Mouse (Mus musculus) small intestine, adult 2 months (tissue): Measurements from ENCODE around the gene Gm10577. TPM values are rescaled to one million over a fixed set of nuclear protein-coding genes. Genes with fewer than 3 reads are reported as not detected.

Source experiments
- H3K27ac ChIP-seq: fragments of 200-500 bp; 2 replicates; pipeline ENCODE4 v1.5.1; 2012; ENCODE audit warnings: low read depth, low read length, control low read depth, inconsistent platforms; ENCODE audit not compliant: insufficient read depth
- H3K27me3 ChIP-seq: fragments of 200-500 bp; 2 replicates; pipeline ENCODE4 v1.6.1; 2012; ENCODE audit warnings: mild to moderate bottlenecking, moderate library complexity, low read length, inconsistent platforms; ENCODE audit not compliant: control insufficient read depth, insufficient read depth
- H3K36me3 ChIP-seq: fragments of 200-500 bp; 2 replicates; pipeline ENCODE4 v1.6.1; 2012; ENCODE audit warnings: mild to moderate bottlenecking, low read length, control low read depth, inconsistent platforms; ENCODE audit not compliant: control insufficient read depth, insufficient read depth
- H3K4me1 ChIP-seq: fragments of 200-500 bp; 2 replicates; pipeline ENCODE4 v1.6.1; 2012; ENCODE audit warnings: low read length, inconsistent platforms, mixed read lengths; ENCODE audit not compliant: control insufficient read depth, insufficient read depth, insufficient read length
- H3K4me3 ChIP-seq: fragments of 200-500 bp; 2 replicates; pipeline ENCODE4 v1.5.1; 2012; ENCODE audit warnings: low read depth, mild to moderate bottlenecking, control low read depth, inconsistent platforms, low read length, moderate library complexity
- CTCF ChIP-seq: fragments of 200-500 bp; IDR thresholded peaks from 2 replicates; pipeline ENCODE4 v1.5.1; 2012; ENCODE audit warnings: low read depth, mild to moderate bottlenecking, control low read depth, inconsistent platforms, low read length, moderate library complexity, mixed read lengths; ENCODE audit not compliant: insufficient replicate concordance, insufficient read length; ENCODE audit errors: extremely low read depth
- POLR2A ChIP-seq: fragments of 200-500 bp; IDR thresholded peaks from 2 replicates; pipeline ENCODE4 v1.6.1; 2012; ENCODE audit warnings: low read depth, mild to moderate bottlenecking, control low read depth, inconsistent platforms, low read length, moderate library complexity
- WGBS: fragments of 180-500 bp; shearing (Covaris S2); methylation state at CpG from one replicate; pipeline ENCODE4 v1.1.7; 2018; 5-methylcytosine and 5-hydroxymethylcytosine counted together
- polyA plus RNA-seq: library from polyadenylated mRNA; depleted of rRNA; stranded (reverse); fragments of >200 nt; gene quantifications from 2 replicates; pipeline ENCODE4 v1.2.3, GENCODE M21; 2012

Gene Gm10577
- polyA plus RNA-seq, 1 experiment = not detected

DNA sequence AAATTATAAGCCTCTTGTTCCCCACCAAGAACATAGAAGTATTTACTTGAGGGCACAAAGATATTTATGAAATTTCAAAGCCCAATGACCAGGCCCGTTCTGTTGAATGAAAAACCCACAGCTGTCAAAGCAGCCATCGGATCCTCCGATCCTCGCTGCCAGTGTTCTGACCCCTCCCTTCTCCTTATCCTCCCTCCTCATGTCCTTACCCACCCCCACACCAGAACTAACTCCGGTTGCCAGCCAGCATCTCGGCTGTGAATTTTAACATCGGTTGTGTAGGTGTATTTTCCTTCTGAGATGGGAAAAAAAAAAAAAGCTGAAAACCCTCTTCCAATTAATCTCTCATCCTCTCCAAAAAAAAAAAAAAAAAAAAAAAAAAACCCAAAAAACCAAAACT, 16.7 kb upstream of the Gm10577 start:
- TF ChIP-seq CTCF = no peak
- TF ChIP-seq POLR2A = no peak
- WGBS = 83% methylated on average over 7 of the region's 7 CpGs
- Histone ChIP-seq H3K4me1 (no peaks in the 10 kb centered on the region), H3K4me3 (no peak overlapping the region), H3K36me3 (no peaks in the 10 kb centered on the region), H3K27me3 (no peaks in the 10 kb centered on the region), H3K27ac (no peak overlapping the region)

- Histone ChIP-seq H3K27ac (no peak overlapping the region), H3K4me3 (no peak overlapping the region), H3K36me3 (no peaks in the 10 kb centered on the region), H3K27me3 (no peaks in the 10 kb centered on the region), H3K4me1 (no peaks in the 10 kb centered on the region)
- WGBS = 62% methylated on average over 5 of the region's 5 CpGs
- TF ChIP-seq POLR2A (no peak), CTCF (no peak)
Observed at GRCm38 (mm10) chr4:101035131-101035530, 14.6 kb upstream of the Gm10577 start.

GRCm38 (mm10) chr4:101033047-101033446, 12.6 kb upstream of the Gm10577 start:
- TF ChIP-seq CTCF = no peak
- TF ChIP-seq POLR2A = no peak
- Histone ChIP-seq H3K4me1 (no peaks in the 10 kb centered on the region), H3K27ac (no peak overlapping the region), H3K27me3 (no peaks in the 10 kb centered on the region), H3K36me3 (no peaks in the 10 kb centered on the region), H3K4me3 (no peak overlapping the region)
- 55% methylated on average over 3 of the region's 3 CpGs for WGBS

GRCm38 (mm10) chr4:101027852-101028411, 7.4 kb upstream of the Gm10577 start:
- WGBS = 86% methylated on average over 9 of the region's 9 CpGs
- Histone ChIP-seq H3K4me1 (no peaks in the 10 kb centered on the region), H3K36me3 (no peaks in the 10 kb centered on the region), H3K27me3 (no peaks in the 10 kb centered on the region), H3K27ac (no peak overlapping the region), H3K4me3 (no peak overlapping the region)
- TF ChIP-seq POLR2A = no peak
- TF ChIP-seq CTCF = no peak

- no peak overlapping the region for H3K4me3 ChIP-seq
- no peak overlapping the region for H3K27ac ChIP-seq
- H3K27me3 ChIP-seq = no peaks in the 10 kb centered on the region
- TF ChIP-seq POLR2A (no peak), CTCF (no peak)
- no peaks in the 10 kb centered on the region for H3K4me1 ChIP-seq
- no peaks in the 10 kb centered on the region for H3K36me3 ChIP-seq
- 64% methylated on average over 2 of the region's 2 CpGs for WGBS
Observed at GRCm38 (mm10) chr4:101026995-101027394, 6.5 kb upstream of the Gm10577 start.

GRCm38 (mm10) chr4:101026566-101026965, 6.1 kb upstream of the Gm10577 start:
- Histone ChIP-seq H3K4me3 (no peak overlapping the region), H3K27me3 (no peaks in the 10 kb centered on the region)
- WGBS = 78% methylated on average over 5 of the region's 5 CpGs

GRCm38 (mm10) chr4:101017806-101018205, 2.7 kb downstream of the Gm10577 start:
- Histone ChIP-seq H3K27ac (no peak overlapping the region), H3K4me3 (no peak overlapping the region), H3K36me3 (no peaks in the 10 kb centered on the region), H3K27me3 (no peaks in the 10 kb centered on the region), H3K4me1 (no peaks in the 10 kb centered on the region)
- no peak for TF ChIP-seq POLR2A
- no peak for TF ChIP-seq CTCF
- WGBS = 78% methylated on average over 4 of the region's 4 CpGs

More at GRCm38 (mm10) chr4:101026566-101026965, 6.1 kb upstream of the Gm10577 start:
- H3K4me1 ChIP-seq = no peaks in the 10 kb centered on the region
- H3K27ac ChIP-seq = no peak overlapping the region
- H3K36me3 ChIP-seq = no peaks in the 10 kb centered on the region
- no peak for TF ChIP-seq CTCF
- no peak for TF ChIP-seq POLR2A

DNA sequence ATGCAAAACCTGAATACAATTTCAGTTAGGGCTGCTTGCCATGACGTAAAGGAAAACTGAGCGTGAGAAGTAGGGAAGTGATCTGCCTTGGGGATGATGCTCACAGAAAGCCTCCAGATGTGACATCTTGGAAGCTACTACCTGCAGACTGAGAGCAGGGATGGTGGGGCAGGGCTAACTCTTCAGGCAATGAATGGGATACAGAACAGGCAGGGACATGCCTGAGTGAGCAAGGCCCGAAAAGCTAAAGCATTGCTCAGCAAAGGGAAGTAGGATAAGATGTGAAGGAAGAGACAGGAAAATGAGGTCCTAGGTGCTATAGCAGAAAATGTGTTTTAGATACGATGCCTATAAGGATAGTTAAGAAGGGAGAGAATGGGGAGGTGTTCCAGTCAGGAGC, 11.4 kb downstream of the Gm10577 start:
- no peak for TF ChIP-seq POLR2A
- TF ChIP-seq CTCF = no peak
- 93% methylated on average over 4 of the region's 4 CpGs for WGBS
- Histone ChIP-seq H3K36me3 (0 out of 2 replicates have a peak, but pooled peaks cover 1% of the 10 kb centered on the region), H3K27ac (no peak overlapping the region), H3K4me1 (no peaks in the 10 kb centered on the region), H3K27me3 (no peaks in the 10 kb centered on the region), H3K4me3 (no peak overlapping the region)
